Mouse (Mus musculus) heart, postnatal 0 days (tissue): ENCODE measurements at regions not wholly inside any gene's neighbourhood (a gene's known extent, or its start where the extent isn't known, plus 50 kb on each side); places are given as distances from the start of the nearest gene placed in this dataset.

Source experiments
- CTCF ChIP-seq: IDR thresholded peaks from 2 replicates; pipeline ENCODE4 v1.5.1; 2016; ENCODE audit warnings: antibody characterized with exemption, control low read depth, low read depth
- EP300 ChIP-seq: IDR thresholded peaks from 2 replicates; pipeline ENCODE4 v1.6.1; 2016; ENCODE audit warnings: antibody characterized with exemption, low read depth

DNA sequence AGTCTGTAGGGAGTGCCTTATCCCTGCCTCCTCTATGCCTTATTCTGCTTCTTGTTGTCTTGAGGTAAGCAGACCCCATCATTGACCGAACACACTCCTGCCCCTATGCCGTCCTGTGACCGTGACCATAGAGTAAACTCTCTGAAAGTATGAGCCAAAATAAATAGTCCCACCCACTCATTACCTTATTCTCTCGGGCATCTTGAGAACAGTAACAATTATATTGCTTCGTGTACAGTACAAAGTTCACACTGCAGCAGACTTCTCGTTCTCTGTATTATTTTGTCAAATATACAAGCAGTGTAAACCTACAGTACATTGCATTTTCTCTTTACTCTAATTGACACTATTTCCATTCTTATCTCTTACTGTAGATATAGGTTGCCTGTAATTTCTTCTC lies 62.4 kb upstream of the Nek6 start:
- TF ChIP-seq CTCF = no peak
- TF ChIP-seq EP300 = no peak
